Comparison of ENCODE assay signal across 8 mouse cellular contexts in genomic region chr4:82338481-82338880, GRCm38 (mm10).
DNase-seq lines count a peak whose midpoint lies in the region; ATAC-seq and TF ChIP-seq lines count a peak whose summit lies in the region.

No protein-coding gene starts in this region.

- no peak overlapping the region for H3K4me2 ChIP-seq in heart, embryonic 11.5 days

- no peak overlapping the region for H3K4me3 ChIP-seq in heart, embryonic 11.5 days (ENCODE audit: low read depth, low read length)
- H3K4me3 ChIP-seq in cerebellum, adult 2 months (replicated peaks; ENCODE audit: insufficient read depth, low read depth, low read length) = no peak overlapping the region

- no peaks in the 10 kb centered on the region for H3K9me3 ChIP-seq in heart, embryonic 11.5 days (replicated peaks; ENCODE audit: control insufficient read depth, low read length)

- WGBS in heart, embryonic 11.5 days (ENCODE audit: insufficient replicate concordance) = 44% methylated on average over 3 of the region's 3 CpGs
- WGBS in cerebellum, adult 2 months = 6% methylated on average over 3 of the region's 3 CpGs

- no peak for TF ChIP-seq CTCF in Patski (IDR thresholded peaks at IDR 0.05)
- TF ChIP-seq CTCF in cerebellum, adult 2 months (IDR thresholded peaks at IDR 0.05; ENCODE audit: borderline replicate concordance, insufficient read depth, low read depth, low read length) = no peak

- POLR2A ChIA-PET in Patski (lab: Charles Lee) = no interaction called here

- H3K27ac ChIP-seq in heart, embryonic 11.5 days (ENCODE audit: low read depth, low read length) = no peak overlapping the region
- no peak overlapping the region; the same call in 1 of the 2 replicates for H3K27ac ChIP-seq in cerebellum, adult 2 months (ENCODE audit: insufficient read depth, low read length)

- peak; percentile 55 to 62 for DNase-seq in heart, adult 18-20 months
- peak; percentile 17 for DNase-seq in Patski (ENCODE audit: low read depth, low spot score)
- peak; percentile 58 to 71 for DNase-seq in cerebellum, adult 2 months
- DNase-seq in heart, postnatal 4 days = peak; percentile 36
- DNase-seq in spleen, postnatal 10 days (ENCODE audit: low spot score in 2 of 2) = no peak
- DNase-seq in embryo, embryonic 9.5 days (ENCODE audit: extremely low spot score) = no peak
- no peak for DNase-seq in spleen, postnatal 14 days (ENCODE audit: low spot score in 2 of 2)

- no peak overlapping the region for H3K9ac ChIP-seq in heart, embryonic 11.5 days (ENCODE audit: low read depth, low read length)

- CTCF ChIA-PET in Patski (lab: Charles Lee) = interaction anchor here (1.0 to 2.4 kb wide), 3 partner anchors 164 to 414 kb away, joined by 3 to 5 read pairs (median 3); no protein-coding TSS in a partner anchor

- peaks cover 11% of the 10 kb centered on the region for H3K4me1 ChIP-seq in heart, embryonic 11.5 days (ENCODE audit: control insufficient read depth, insufficient read depth, low read length)
- peaks cover 11% of the 10 kb centered on the region; the same call in 1 of the 2 replicates for H3K4me1 ChIP-seq in cerebellum, adult 2 months (ENCODE audit: control insufficient read depth, insufficient read depth, low read length)

- no peaks in the 10 kb centered on the region for H3K36me3 ChIP-seq in heart, embryonic 11.5 days (ENCODE audit: control insufficient read depth, insufficient read depth, low read length)

- TF ChIP-seq POLR2A in cerebellum, adult 2 months (IDR thresholded peaks at IDR 0.05; ENCODE audit: borderline replicate concordance, insufficient read depth, low read length) = no peak

- ATAC-seq in heart, embryonic 11.5 days (replicated peaks; ENCODE audit: insufficient number of reproducible peaks, low FRiP score, low TSS enrichment) = no peak
- ATAC-seq in Patski = no peak

- H3K27me3 ChIP-seq in heart, embryonic 11.5 days (ENCODE audit: control insufficient read depth, insufficient read depth, low read length) = no peaks in the 10 kb centered on the region
- H3K27me3 ChIP-seq in Patski = no peaks in the 10 kb centered on the region
- H3K27me3 ChIP-seq in cerebellum, adult 2 months (ENCODE audit: control insufficient read depth, insufficient read depth, low read length) = no peaks in the 10 kb centered on the region

- in situ Hi-C loops in Patski (cut with MboI; ENCODE audit: low pct_unique_long_range_greater_than_20kb) = no loop called here

Comparison
In these comparisons a context has a peak if more than half of its experiments do, and no peak if none do; other contexts are left out.
1. DNase-seq: peak in heart, adult 18-20 months (2 of 2), Patski (single experiment), cerebellum, adult 2 months (2 of 2) and heart, postnatal 4 days (single experiment); none in spleen, postnatal 10 days (0 of 2), embryo, embryonic 9.5 days (single experiment) and spleen, postnatal 14 days (0 of 2).